Mouse (Mus musculus): ENCODE measurements around the gene Fblim1.
A peak's percentile ranks its signal among the peaks of the same experiment; 100 is the strongest.
"Not testable (repeated sequence)": the region's sequence is repeated elsewhere in the genome, so short reads cannot be mapped to it uniquely, and the experiment has no call there.

Gene Fblim1

GRCm38 (mm10) chr4:141565325-141565724 is 40.6 kb downstream of the Fblim1 start:
- TF ChIP-seq NANOG (IDR thresholded peaks at IDR 0.05; ENCODE audit: borderline replicate concordance, low read length) (peak; percentile 97), CTCF (conservative IDR thresholded peaks at IDR 0.05; ENCODE audit: low read length) (no peak), POU5F1 (IDR thresholded peaks at IDR 0.05; ENCODE audit: borderline replicate concordance, low read length) (peak; percentile 80; the same call in 1 of the 2 replicates)

GRCm38 (mm10) chr4:141564660-141565059 is 41.2 kb downstream of the Fblim1 start:
- TF ChIP-seq NANOG (IDR thresholded peaks at IDR 0.05; ENCODE audit: borderline replicate concordance, low read length) = no peak
- no peak for TF ChIP-seq CTCF (conservative IDR thresholded peaks at IDR 0.05; ENCODE audit: low read length)
- TF ChIP-seq POU5F1 (IDR thresholded peaks at IDR 0.05; ENCODE audit: borderline replicate concordance, low read length) = no peak

More at GRCm38 (mm10) chr4:141565325-141565724, 40.6 kb downstream of the Fblim1 start:
- Histone ChIP-seq H3K27me3 (ENCODE audit: insufficient read depth, low read length) (no peaks in the 10 kb centered on the region), H3K4me3 (replicated peaks; ENCODE audit: low read length) (peak overlapping the region; percentile 49; the same call in 1 of the 2 replicates), H3K36me3 (ENCODE audit: insufficient read depth, low read length) (peaks cover 24% of the 10 kb centered on the region), H3K4me1 (replicated peaks; ENCODE audit: low read depth, low read length) (peaks cover 82% of the 10 kb centered on the region), H3K9me3 (ENCODE audit: low read length) (no peaks in the 10 kb centered on the region)

GRCm38 (mm10) chr4:141564209-141564608 is 41.7 kb downstream of the Fblim1 start:
- Histone ChIP-seq H3K4me3 (replicated peaks; ENCODE audit: low read length) (peak overlapping the region; percentile 26; the same call in 1 of the 2 replicates), H3K9me3 (ENCODE audit: low read length) (no peaks in the 10 kb centered on the region), H3K27me3 (ENCODE audit: insufficient read depth, low read length) (no peaks in the 10 kb centered on the region), H3K36me3 (ENCODE audit: insufficient read depth, low read length) (peaks cover 24% of the 10 kb centered on the region), H3K4me1 (replicated peaks; ENCODE audit: low read depth, low read length) (peaks cover 84% of the 10 kb centered on the region)
- TF ChIP-seq CTCF (conservative IDR thresholded peaks at IDR 0.05; ENCODE audit: low read length) = no peak
- no peak for TF ChIP-seq POU5F1 (IDR thresholded peaks at IDR 0.05; ENCODE audit: borderline replicate concordance, low read length)
- no peak for TF ChIP-seq NANOG (IDR thresholded peaks at IDR 0.05; ENCODE audit: borderline replicate concordance, low read length)

More at GRCm38 (mm10) chr4:141564660-141565059, 41.2 kb downstream of the Fblim1 start:
- peaks cover 24% of the 10 kb centered on the region for H3K36me3 ChIP-seq (ENCODE audit: insufficient read depth, low read length)
- H3K4me1 ChIP-seq (replicated peaks; ENCODE audit: low read depth, low read length) = peaks cover 86% of the 10 kb centered on the region
- H3K27me3 ChIP-seq (ENCODE audit: insufficient read depth, low read length) = no peaks in the 10 kb centered on the region
- no peaks in the 10 kb centered on the region for H3K9me3 ChIP-seq (ENCODE audit: low read length)
- H3K4me3 ChIP-seq (replicated peaks; ENCODE audit: low read length) = peak overlapping the region; percentile 26; the same call in 1 of the 2 replicates

- Histone ChIP-seq H3K4me1 (replicated peaks; ENCODE audit: low read depth, low read length) (peaks cover 86% of the 10 kb centered on the region), H3K4me3 (replicated peaks; ENCODE audit: low read length) (no peak overlapping the region), H3K27me3 (ENCODE audit: insufficient read depth, low read length) (no peaks in the 10 kb centered on the region), H3K36me3 (ENCODE audit: insufficient read depth, low read length) (peaks cover 19% of the 10 kb centered on the region), H3K9me3 (ENCODE audit: low read length) (no peaks in the 10 kb centered on the region)
- no peak for TF ChIP-seq POU5F1 (IDR thresholded peaks at IDR 0.05; ENCODE audit: borderline replicate concordance, low read length)
- TF ChIP-seq NANOG (IDR thresholded peaks at IDR 0.05; ENCODE audit: borderline replicate concordance, low read length) = no peak
- TF ChIP-seq CTCF (conservative IDR thresholded peaks at IDR 0.05; ENCODE audit: low read length) = no peak
Observed at GRCm38 (mm10) chr4:141562281-141562680, 43.6 kb downstream of the Fblim1 start.

GRCm38 (mm10) chr4:141561331-141561919 is 44.5 kb downstream of the Fblim1 start:
- not testable (repeated sequence) for H3K4me3 ChIP-seq (replicated peaks; ENCODE audit: low read length)

GRCm38 (mm10) chr4:141559898-141560263 is 46.0 kb downstream of the Fblim1 start:
- H3K36me3 ChIP-seq (ENCODE audit: insufficient read depth, low read length) = peaks cover 24% of the 10 kb centered on the region
- no peaks in the 10 kb centered on the region for H3K27me3 ChIP-seq (ENCODE audit: insufficient read depth, low read length)
- TF ChIP-seq NANOG (IDR thresholded peaks at IDR 0.05; ENCODE audit: borderline replicate concordance, low read length) (no peak), CTCF (conservative IDR thresholded peaks at IDR 0.05; ENCODE audit: low read length) (peak; percentile 91)
- peaks cover 87% of the 10 kb centered on the region for H3K4me1 ChIP-seq (replicated peaks; ENCODE audit: low read depth, low read length)
- peak overlapping the region; percentile 75 for H3K4me3 ChIP-seq (replicated peaks; ENCODE audit: low read length)
- H3K9me3 ChIP-seq (ENCODE audit: low read length) = no peaks in the 10 kb centered on the region

More at GRCm38 (mm10) chr4:141561331-141561919, 44.5 kb downstream of the Fblim1 start:
- Histone ChIP-seq H3K36me3 (ENCODE audit: insufficient read depth, low read length) (peaks cover 17% of the 10 kb centered on the region), H3K4me1 (replicated peaks; ENCODE audit: low read depth, low read length) (peaks cover 83% of the 10 kb centered on the region)
- H3K9me3 ChIP-seq (ENCODE audit: low read length); H3K27me3 ChIP-seq (ENCODE audit: insufficient read depth, low read length): not testable (repeated sequence)

GRCm38 (mm10) chr4:141559131-141559897 is 46.6 kb downstream of the Fblim1 start:
- no peaks in the 10 kb centered on the region for H3K9me3 ChIP-seq (ENCODE audit: low read length)
- TF ChIP-seq NANOG (IDR thresholded peaks at IDR 0.05; ENCODE audit: borderline replicate concordance, low read length) (no peak), POU5F1 (IDR thresholded peaks at IDR 0.05; ENCODE audit: borderline replicate concordance, low read length) (no peak), CTCF (conservative IDR thresholded peaks at IDR 0.05; ENCODE audit: low read length) (no peak)
- peak overlapping the region; percentile 75 for H3K4me3 ChIP-seq (replicated peaks; ENCODE audit: low read length)
- peaks cover 86% of the 10 kb centered on the region for H3K4me1 ChIP-seq (replicated peaks; ENCODE audit: low read depth, low read length)
- peaks cover 24% of the 10 kb centered on the region for H3K36me3 ChIP-seq (ENCODE audit: insufficient read depth, low read length)
- H3K27me3 ChIP-seq (ENCODE audit: insufficient read depth, low read length) = no peaks in the 10 kb centered on the region

GRCm38 (mm10) chr4:141558658-141559057 is 47.2 kb downstream of the Fblim1 start:
- peaks cover 82% of the 10 kb centered on the region for H3K4me1 ChIP-seq (replicated peaks; ENCODE audit: low read depth, low read length)
- H3K4me3 ChIP-seq (replicated peaks; ENCODE audit: low read length) = peak overlapping the region; percentile 58
- no peaks in the 10 kb centered on the region for H3K27me3 ChIP-seq (ENCODE audit: insufficient read depth, low read length)
- peaks cover 23% of the 10 kb centered on the region for H3K36me3 ChIP-seq (ENCODE audit: insufficient read depth, low read length)
- H3K9me3 ChIP-seq (ENCODE audit: low read length) = no peaks in the 10 kb centered on the region
- TF ChIP-seq NANOG (IDR thresholded peaks at IDR 0.05; ENCODE audit: borderline replicate concordance, low read length) (no peak), CTCF (conservative IDR thresholded peaks at IDR 0.05; ENCODE audit: low read length) (no peak), POU5F1 (IDR thresholded peaks at IDR 0.05; ENCODE audit: borderline replicate concordance, low read length) (no peak)

GRCm38 (mm10) chr4:141556163-141556562 is 49.7 kb downstream of the Fblim1 start:
- H3K4me1 ChIP-seq (replicated peaks; ENCODE audit: low read depth, low read length) = peaks cover 81% of the 10 kb centered on the region
- H3K36me3 ChIP-seq (ENCODE audit: insufficient read depth, low read length) = peaks cover 17% of the 10 kb centered on the region
- not testable (repeated sequence) for H3K27me3 ChIP-seq (ENCODE audit: insufficient read depth, low read length); H3K9me3 ChIP-seq (ENCODE audit: low read length); H3K4me3 ChIP-seq (replicated peaks; ENCODE audit: low read length)

GRCm38 (mm10) chr4:141554255-141554865 is 51.5 kb downstream of the Fblim1 start:
- H3K4me1 ChIP-seq (replicated peaks; ENCODE audit: low read depth, low read length) = peaks cover 69% of the 10 kb centered on the region
- not testable (repeated sequence) for H3K9me3 ChIP-seq (ENCODE audit: low read length); H3K27me3 ChIP-seq (ENCODE audit: insufficient read depth, low read length); H3K4me3 ChIP-seq (replicated peaks; ENCODE audit: low read length)
- peaks cover 23% of the 10 kb centered on the region for H3K36me3 ChIP-seq (ENCODE audit: insufficient read depth, low read length)

Data from E14TG2a.4 (cell line).